In the genomic region with DNA sequence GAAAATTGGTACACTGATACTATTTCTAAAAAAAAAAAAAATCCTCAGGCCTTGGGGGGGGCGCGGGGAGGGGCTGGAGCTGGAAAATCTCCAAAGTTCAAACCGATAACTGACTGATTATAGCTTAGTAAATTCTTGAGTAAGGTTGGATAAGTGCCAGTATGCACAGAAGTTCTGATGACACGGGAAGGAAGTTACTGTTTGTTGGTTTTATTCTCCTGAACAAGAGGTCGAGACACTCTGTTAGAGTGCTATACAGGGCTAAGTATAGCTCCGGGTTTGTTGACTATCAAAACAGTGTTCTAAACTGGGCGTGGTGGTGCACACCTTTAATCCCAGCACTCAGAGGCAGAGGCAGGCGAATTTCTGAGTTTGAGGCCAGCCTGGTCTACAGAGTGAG, we compare ENCODE assay signal across 22 mouse cellular contexts.
"Had no signal": no experiment of that assay in that cellular context is flagged by ENCODE, and none has a peak within 500 bp of the region (broad histone marks: within the 10 kb centered on the region; RNA-seq: fewer than 3 reads in every experiment).

No protein-coding gene starts in this region.

- H3K4me1 ChIP-seq: liver, embryonic 15.5 days; lung, embryonic 15.5 days; megakaryocyte, embryonic 14.5 days; neural tube, embryonic 12.5 days; stomach, embryonic 15.5 days had no signal

- H3K4me2 ChIP-seq: kidney, embryonic 15.5 days; liver, embryonic 11.5 days; liver, embryonic 15.5 days; lung, embryonic 15.5 days; neural tube, embryonic 12.5 days; neural tube, embryonic 15.5 days; stomach, embryonic 15.5 days had no signal

- H3K27ac ChIP-seq: kidney, embryonic 15.5 days; left cerebral cortex, adult 2 months; liver, embryonic 15.5 days; lung, embryonic 15.5 days; midbrain, embryonic 10.5 days; neural tube, embryonic 12.5 days; neural tube, embryonic 15.5 days; stomach, embryonic 15.5 days had no signal

- H3K36me3 ChIP-seq: kidney, embryonic 15.5 days; liver, embryonic 15.5 days; lung, embryonic 15.5 days; midbrain, embryonic 10.5 days; neural tube, embryonic 12.5 days; neural tube, embryonic 15.5 days; stomach, embryonic 15.5 days had no signal

- H3K27me3 ChIP-seq: kidney, embryonic 15.5 days; liver, embryonic 15.5 days; lung, embryonic 15.5 days; megakaryocyte, embryonic 14.5 days; neural tube, embryonic 12.5 days; neural tube, embryonic 15.5 days; stomach, embryonic 15.5 days had no signal

- H3K9ac ChIP-seq: kidney, embryonic 15.5 days; liver, embryonic 15.5 days; lung, embryonic 15.5 days; neural tube, embryonic 12.5 days; neural tube, embryonic 15.5 days; stomach, embryonic 15.5 days had no signal

- H3K9me3 ChIP-seq: kidney, embryonic 15.5 days; liver, embryonic 15.5 days; lung, embryonic 15.5 days; midbrain, embryonic 10.5 days; neural tube, embryonic 12.5 days; neural tube, embryonic 15.5 days; stomach, embryonic 15.5 days had no signal

- H3K4me3 ChIP-seq: kidney, embryonic 15.5 days; left cerebral cortex, adult 2 months; liver, embryonic 15.5 days; lung, embryonic 15.5 days; megakaryocyte, embryonic 14.5 days; midbrain, embryonic 10.5 days; neural tube, embryonic 12.5 days; neural tube, embryonic 15.5 days; stomach, embryonic 15.5 days had no signal

- DNase-seq: kidney, adult 8-10 months; kidney, postnatal 10 days; kidney, postnatal 36 days; layer of hippocampus, postnatal 36 days; lung, postnatal 14 days; lung, postnatal 4 days; midbrain, embryonic 14.5 days; retina, postnatal 1 day; right cerebral cortex, postnatal 25 days; spleen, adult 18-20 months; thymus, postnatal 25 days had no signal

- ATAC-seq: intestine, postnatal 0 days had no signal
